Mouse (Mus musculus): ENCODE results near the gene Gm9803. TPM values are rescaled to one million over a fixed set of nuclear protein-coding genes. Genes with fewer than 3 reads are reported as not detected.

The Gm9803 gene
- total RNA-seq, 2 experiments from 2014 or later: 2.2 to 41.1 TPM

- ATAC-seq (replicated peaks; ENCODE audit: low FRiP score, low TSS enrichment, poor library complexity, severe bottlenecking): no peak
Observed at GRCm38 (mm10) chr10:43561311-43561710, 37.4 kb downstream of the Gm9803 start.

Other genes starting within 250 kb of the Gm9803 start
- gene Bend3, start 45.3 kb upstream of the Gm9803 start, total RNA-seq (2014; fragmentation: Nextera tagmentation): 12.1 and 19.3 TPM in 2 replicates
- gene Bend3, start 45.3 kb upstream of the Gm9803 start, total RNA-seq (2017): 7.5 and 9.1 TPM in 2 replicates
- 47.8 and 55.4 TPM in 2 replicates for gene 1700021F05Rik, start 16.9 kb downstream of the Gm9803 start, total RNA-seq (2014; fragmentation: Nextera tagmentation)
- 91.0 and 96.9 TPM in 2 replicates for gene 1700021F05Rik, start 16.9 kb downstream of the Gm9803 start, total RNA-seq (2017)
- 709 and 802 TPM in 2 replicates for gene Cd24a, start 54.2 kb downstream of the Gm9803 start, total RNA-seq (2014; fragmentation: Nextera tagmentation)
- 576 and 796 TPM in 2 replicates for gene Cd24a, start 54.2 kb downstream of the Gm9803 start, total RNA-seq (2017)